Mouse (Mus musculus) gastrocnemius, adult 18-20 months (tissue): ENCODE results near the gene Unc79. TPM values are rescaled to one million over a fixed set of nuclear protein-coding genes. Genes with fewer than 3 reads are reported as not detected.

Experiments used
- DNase-seq: peaks from one replicate; pipeline ENCODE4 v3.0.0; 2021; ENCODE audit warnings: low spot score
- microRNA-seq: library from miRNA; unstranded; fragments of <30 nt; microRNA quantifications from one replicate; pipeline ENCODE4 v1.2.0, GENCODE M21; 2021
- total RNA-seq, 2 experiments: library from RNA; stranded (reverse); gene quantifications; 2 replicates each; pipeline ENCODE4 v1.2.3; 2021

The Unc79 gene
- total RNA-seq, 2 experiments from 2014 or later = 0.02 to 0.11 TPM

GRCm38 (mm10) chr12:103202592-103203544, 254.2 kb downstream of the Unc79 start:
- DNase-seq = no peak

GRCm38 (mm10) chr12:103205561-103205960, 256.9 kb downstream of the Unc79 start:
- DNase-seq = peak; percentile 36

DNA sequence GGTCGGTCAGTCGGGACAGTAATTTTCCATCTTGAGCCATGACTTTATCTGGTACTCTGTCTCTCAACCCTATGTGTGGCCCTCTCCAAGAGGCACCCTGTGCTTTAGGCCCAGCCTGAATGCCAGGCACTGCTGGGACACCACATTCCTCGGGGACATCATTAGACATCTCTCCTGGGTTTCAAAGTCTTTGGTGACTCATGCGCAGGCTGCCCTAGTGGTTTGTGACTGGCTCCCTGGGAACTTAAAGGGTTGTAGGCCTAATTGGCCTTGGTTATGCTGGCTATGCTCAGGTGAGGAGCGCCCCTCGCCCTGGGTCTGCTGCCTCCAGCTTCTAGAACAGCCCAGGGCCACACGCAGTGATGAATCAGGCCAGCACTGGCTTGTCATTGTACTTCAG, 260.9 kb downstream of the Unc79 start:
- DNase-seq = no peak

- DNase-seq = no peak
These were observed 262.4 kb downstream of the Unc79 start for GRCm38 (mm10) chr12:103211078-103211477.

DNA sequence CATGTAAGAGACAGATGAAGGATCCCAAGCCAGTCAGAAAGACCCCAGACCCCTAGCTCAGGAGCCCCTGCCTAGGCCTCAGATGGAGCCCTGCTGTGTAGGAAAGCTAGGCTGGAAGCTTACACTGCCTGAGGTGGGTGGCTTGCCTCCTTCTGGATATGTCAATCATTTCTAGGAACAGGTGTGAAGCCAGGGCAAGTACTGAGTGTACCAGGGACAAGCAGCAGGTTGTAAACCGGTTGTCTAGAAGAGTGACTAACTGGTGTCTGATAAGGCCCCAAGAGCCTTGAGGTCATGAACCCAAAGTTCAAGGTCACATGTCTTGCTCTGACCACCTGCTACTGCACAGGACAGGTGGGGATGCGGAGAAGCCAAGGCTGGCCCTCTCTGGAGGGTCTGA, 264.9 kb downstream of the Unc79 start:
- DNase-seq = peak; percentile 52

- no peak for DNase-seq
These were observed 265.6 kb downstream of the Unc79 start for GRCm38 (mm10) chr12:103214270-103214669.

- no peak for DNase-seq
These were observed 266.1 kb downstream of the Unc79 start for GRCm38 (mm10) chr12:103214797-103215196.

- peak; percentile 79 for DNase-seq
These were observed 267.4 kb downstream of the Unc79 start for GRCm38 (mm10) chr12:103215877-103216610.

DNA sequence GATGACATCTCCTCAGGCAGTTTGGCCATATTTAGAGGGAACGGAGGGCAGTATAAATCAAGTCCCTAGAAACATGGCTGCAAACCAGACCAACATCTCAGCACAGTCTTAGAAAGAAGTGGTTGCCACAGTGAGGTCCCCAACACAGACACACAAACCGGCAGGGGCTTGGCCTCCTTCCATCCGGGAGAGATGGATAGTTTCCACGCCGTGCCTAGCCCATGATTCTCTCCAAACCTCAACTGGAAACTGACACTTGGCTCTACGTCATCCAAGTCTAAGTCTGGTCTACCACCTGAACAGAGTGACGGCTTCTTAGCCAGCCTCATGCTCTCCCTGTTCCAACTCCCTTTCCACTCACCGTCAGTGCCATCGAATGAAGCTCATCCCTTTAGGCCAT, 275.0 kb downstream of the Unc79 start:
- DNase-seq = peak; percentile 68

GRCm38 (mm10) chr12:103226121-103226520, 277.5 kb downstream of the Unc79 start:
- DNase-seq = no peak

- DNase-seq = no peak
These were observed 280.4 kb downstream of the Unc79 start for GRCm38 (mm10) chr12:103229058-103229457.

Small RNAs within 50 kb of the gene (microRNA-seq; reads per million reads assigned to microRNA genes)
- gene Gm44324 = not detected

Other genes with a start within 250 kb of the Unc79 start
- gene Itpk1, start 243.9 kb upstream of the Unc79 start, total RNA-seq = 1 to 10 TPM; 6.5 to 7.4 TPM
- gene Moap1, start 205.2 kb upstream of the Unc79 start, total RNA-seq = 1 to 10 TPM; 4.2 to 4.5 TPM
- 1 to 10 TPM; 1.9 to 5.1 TPM for gene Tmem251, start 205.1 kb upstream of the Unc79 start, total RNA-seq
- gene Gm28051, start 191.1 kb upstream of the Unc79 start, total RNA-seq = not detected
- 1 to 10 TPM; 8.2 to 9.7 TPM for gene Gon7, start 191.1 kb upstream of the Unc79 start, total RNA-seq
- 10 to 100 TPM; 14.5 to 14.8 TPM for gene Ubr7, start 190.9 kb upstream of the Unc79 start, total RNA-seq
- 1 to 10 TPM; 2.9 to 3.1 TPM for gene Gm20604, start 190.2 kb upstream of the Unc79 start, total RNA-seq
- gene Btbd7, start 70.4 kb upstream of the Unc79 start, total RNA-seq = 10 to 100 TPM; 16.0 to 17.1 TPM
- not detected for gene Cox8c, start 49.5 kb upstream of the Unc79 start, total RNA-seq